Mouse (Mus musculus): ENCODE data around the gene Prss29.

DNA sequence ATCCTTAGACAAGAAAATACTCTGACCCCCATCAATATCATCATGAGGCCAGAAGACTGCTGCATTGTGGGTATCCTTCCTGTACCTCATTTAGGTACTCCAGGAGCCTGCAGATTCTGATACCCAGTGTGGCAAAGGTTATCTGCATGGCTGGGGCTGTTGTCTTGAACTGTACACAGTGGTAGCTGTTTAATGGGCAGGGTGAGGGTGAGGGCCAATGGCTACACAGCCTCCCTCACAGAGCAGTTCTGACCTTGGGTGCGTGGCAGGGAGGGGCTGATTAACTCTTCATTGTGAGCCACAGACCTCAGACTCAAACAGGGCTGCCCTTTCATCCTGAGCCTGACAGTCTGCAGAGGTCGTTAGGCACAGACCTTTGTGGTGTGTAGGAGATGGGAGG, 4.5 kb downstream of the Prss29 start:
- TF ChIP-seq POLR2A (IDR thresholded peaks at IDR 0.05; ENCODE audit: borderline replicate concordance, extremely low read depth, low read depth, low read length) (no peak), CTCF (IDR thresholded peaks at IDR 0.05; ENCODE audit: insufficient read depth, low read length) (no peak)

Data from lung, adult 2 months (tissue).